Mouse (Mus musculus) lung, adult 2 months (tissue): Measurements from ENCODE around the gene Pmel.

Source experiments
- CTCF ChIP-seq: fragments of 200-500 bp; IDR thresholded peaks from 2 replicates; pipeline ENCODE4 v1.5.1; 2011; ENCODE audit warnings: mild to moderate bottlenecking, low read length, control low read depth; ENCODE audit not compliant: insufficient read depth
- POLR2A ChIP-seq: fragments of 200-500 bp; IDR thresholded peaks from 2 replicates; pipeline ENCODE4 v1.6.1; 2011; ENCODE audit warnings: low read depth, mild to moderate bottlenecking, control low read depth, low read length, borderline replicate concordance; ENCODE audit errors: extremely low read depth

GRCm38 (mm10) chr10:128659490-128659889 is 44.5 kb upstream of the Pmel start:
- TF ChIP-seq CTCF (no peak), POLR2A (no peak)
